Mouse (Mus musculus) midbrain, embryonic 11.5 days (tissue): ENCODE results near the gene Cp. TPM values are rescaled to one million over a fixed set of nuclear protein-coding genes. Genes with fewer than 3 reads are reported as not detected.
A peak's percentile ranks its signal among the peaks of the same experiment; 100 is the strongest.
"Not testable (repeated sequence)": the region's sequence is repeated elsewhere in the genome, so short reads cannot be mapped to it uniquely, and the experiment has no call there.

Source experiments
- ATAC-seq: fragments of 200-750 bp; cut with Nextera tagmentation; 2 replicates; pipeline ENCODE4 v1.8.0; 2017; ENCODE audit warnings: moderate TSS enrichment, moderate library complexity; ENCODE audit not compliant: low FRiP score
- DNase-seq: peaks from one replicate; pipeline ENCODE4 v3.0.0; 2015; ENCODE audit warnings: low spot score; ENCODE audit errors: missing footprints
- H3K27ac ChIP-seq: fragments of 300-500 bp; sonication (generic); 2 replicates; pipeline ENCODE4 v1.5.1; 2014; ENCODE audit warnings: low read depth, low read length
- H3K27me3 ChIP-seq: fragments of 300-500 bp; sonication (generic); 2 replicates; pipeline ENCODE4 v1.6.1; 2014; ENCODE audit warnings: mild to moderate bottlenecking, low read length, moderate library complexity, mixed read lengths; ENCODE audit not compliant: control insufficient read depth, insufficient read depth
- H3K36me3 ChIP-seq: fragments of 300-500 bp; sonication (generic); 2 replicates; pipeline ENCODE4 v1.6.1; 2014; ENCODE audit warnings: mild to moderate bottlenecking, low read length, moderate library complexity, mixed read lengths; ENCODE audit not compliant: control insufficient read depth, insufficient read depth
- H3K4me1 ChIP-seq: fragments of 300-500 bp; sonication (generic); 2 replicates; pipeline ENCODE4 v1.6.1; 2014; ENCODE audit warnings: low read length; ENCODE audit not compliant: control insufficient read depth, insufficient read depth
- H3K4me2 ChIP-seq: fragments of 300-500 bp; sonication (generic); 2 replicates; pipeline ENCODE4 v1.6.1; 2014; ENCODE audit warnings: mild to moderate bottlenecking, moderate library complexity
- H3K4me3 ChIP-seq: fragments of 300-500 bp; sonication (generic); 2 replicates; pipeline ENCODE4 v1.5.1; 2014; ENCODE audit warnings: low read depth, low read length
- H3K9ac ChIP-seq: fragments of 300-500 bp; sonication (generic); 2 replicates; pipeline ENCODE4 v1.6.1; 2014; ENCODE audit warnings: low read length
- H3K9me3 ChIP-seq: fragments of 300-500 bp; sonication (generic); 2 replicates; pipeline ENCODE4 v1.6.1; 2016; ENCODE audit warnings: low read length; ENCODE audit not compliant: control insufficient read depth
- WGBS: fragments of 180-500 bp; shearing (Covaris S2); extraction: QIAGEN DNeasy Blood & Tissue Kit; methylation state at CpG from one replicate; pipeline ENCODE4 v1.1.7; 2014; 5-methylcytosine and 5-hydroxymethylcytosine counted together
- polyA plus RNA-seq: library from polyadenylated mRNA; unstranded; fragments of >200 nt; fragmentation: Nextera tagmentation; extraction: Ambion mirVana; gene quantifications from 2 replicates; pipeline ENCODE4 v1.2.1, GENCODE M21; 2014

The Cp gene
- polyA plus RNA-seq, 1 experiment from 2014 or later, result 8.1 TPM

DNA sequence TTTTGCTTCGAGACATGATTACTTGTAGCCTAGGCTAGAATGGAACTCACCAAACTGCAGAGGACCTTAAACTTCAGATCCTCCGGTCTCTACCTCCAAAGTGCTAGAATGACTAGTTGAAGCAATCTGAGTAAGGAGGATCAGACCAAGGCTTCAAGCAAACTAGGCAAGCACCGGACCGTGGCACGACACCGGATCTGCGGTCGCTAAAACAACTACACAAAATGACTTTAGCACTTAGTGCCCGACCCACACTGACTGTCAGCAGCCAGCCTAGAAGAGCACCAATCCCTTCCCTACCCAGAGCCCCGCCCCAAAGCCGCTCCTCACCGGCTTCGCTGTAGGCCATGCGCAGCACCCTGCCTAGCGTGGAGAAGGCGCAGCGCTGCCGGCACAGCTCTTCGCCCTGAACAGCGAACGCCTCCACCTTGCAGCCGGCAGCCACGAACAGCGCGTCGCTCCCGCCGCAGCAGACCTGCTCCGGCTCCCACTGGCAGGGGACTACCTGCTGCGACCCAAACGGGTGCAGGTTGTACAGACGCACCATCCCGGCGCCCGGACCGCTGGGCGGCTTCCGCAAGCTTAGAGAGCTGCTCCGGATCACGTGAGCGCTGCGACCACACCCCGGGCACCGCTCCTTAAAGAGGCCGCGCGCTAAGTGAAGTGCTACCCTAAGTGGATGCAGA lies 78.0 kb downstream of the Cp start, which contains the start of gene Hps3:
Gene Hps3 (minus strand): TSS at position 597 of the 686 bp plus-strand sequence.
- Histone ChIP-seq H3K27me3 (no peaks in the 10 kb centered on the region), H3K4me1 (peaks cover 9% of the 10 kb centered on the region), H3K36me3 (no peaks in the 10 kb centered on the region), H3K4me3 (peak within 1 kb of the TSS; percentile 55), H3K4me2 (peak within 1 kb of the TSS; percentile 77), H3K27ac (no peak within 1 kb of the TSS; the same call in 1 of the 2 replicates), H3K9me3 (no peaks in the 10 kb centered on the region), H3K9ac (peak within 1 kb of the TSS; percentile 61)
- ATAC-seq (peak; percentile 100), DNase-seq (peak; percentile 97)
- WGBS, result under 1% methylated on average over 47 of the region's 47 CpGs

GRCm38 (mm10) chr3:20036069-20036468 lies 79.2 kb downstream of the Cp start:
- WGBS, result 81% methylated on average over 4 of the region's 4 CpGs
- no peak for ATAC-seq

GRCm38 (mm10) chr3:20041461-20041860 lies 84.6 kb downstream of the Cp start:
- not testable (repeated sequence) for H3K27me3 ChIP-seq, ATAC-seq
- WGBS, result 89% methylated on average over 7 of the region's 7 CpGs

More at GRCm38 (mm10) chr3:20036069-20036468, 79.2 kb downstream of the Cp start:
- Histone ChIP-seq H3K9me3 (no peaks in the 10 kb centered on the region), H3K27ac (no peak overlapping the region), H3K9ac (no peak overlapping the region), H3K27me3 (no peaks in the 10 kb centered on the region), H3K4me3 (no peak overlapping the region), H3K4me2 (no peak overlapping the region), H3K36me3 (no peaks in the 10 kb centered on the region), H3K4me1 (peaks cover 9% of the 10 kb centered on the region)
- peak; percentile 57 for DNase-seq

DNA sequence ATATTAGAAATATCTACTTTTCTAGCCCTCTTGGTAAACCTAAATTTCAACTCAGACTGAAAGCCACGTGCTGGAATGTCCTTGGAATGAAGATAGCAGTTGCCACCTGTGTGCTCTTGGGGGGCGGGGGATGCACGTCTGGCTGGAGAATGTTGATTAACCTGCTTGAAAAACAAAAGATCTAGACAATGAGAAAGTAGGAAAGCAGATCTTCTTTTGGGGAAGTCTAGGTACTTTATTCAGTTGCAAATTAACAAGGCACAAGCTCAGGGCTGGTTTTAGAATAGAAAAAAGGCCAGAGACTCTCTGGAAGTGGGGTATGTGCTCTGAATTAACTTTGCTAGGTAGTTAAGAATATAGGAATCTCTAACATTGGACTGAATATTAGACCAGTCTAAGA lies 87.9 kb downstream of the Cp start:
- not testable (repeated sequence) for ATAC-seq, H3K4me2 ChIP-seq, H3K4me3 ChIP-seq, H3K27me3 ChIP-seq, DNase-seq, H3K9me3 ChIP-seq, H3K27ac ChIP-seq, H3K4me1 ChIP-seq, H3K36me3 ChIP-seq, H3K9ac ChIP-seq
- 58% methylated on average over 3 of the region's 3 CpGs for WGBS

More at GRCm38 (mm10) chr3:20041461-20041860, 84.6 kb downstream of the Cp start:
- not testable (repeated sequence) for H3K4me2 ChIP-seq, H3K9me3 ChIP-seq, H3K27ac ChIP-seq, H3K4me3 ChIP-seq, H3K36me3 ChIP-seq, H3K9ac ChIP-seq, H3K4me1 ChIP-seq, DNase-seq

GRCm38 (mm10) chr3:20057306-20058196 lies 100.7 kb downstream of the Cp start, which contains the start of gene Hltf:
TSS of gene Hltf (plus strand) at chr3:20057811.
- H3K4me1 ChIP-seq, result peaks cover 6% of the 10 kb centered on the region
- no peaks in the 10 kb centered on the region for H3K9me3 ChIP-seq
- peak within 1 kb of the TSS; percentile 56 for H3K4me2 ChIP-seq
- ATAC-seq (peak; percentile 100), DNase-seq (peak; percentile 99)
- H3K9ac ChIP-seq, result peak within 1 kb of the TSS; percentile 77
- 0 out of 2 replicates have a peak, but pooled peaks cover 2% of the 10 kb centered on the region for H3K36me3 ChIP-seq
- H3K4me3 ChIP-seq, result peak within 1 kb of the TSS; percentile 76
- H3K27ac ChIP-seq, result peak within 1 kb of the TSS; percentile 68
- no peaks in the 10 kb centered on the region for H3K27me3 ChIP-seq
- under 1% methylated on average over 48 of the region's 54 CpGs for WGBS

- peak overlapping the region; percentile 77 for H3K9ac ChIP-seq
- H3K4me2 ChIP-seq, result peak overlapping the region; percentile 56
- no peak overlapping the region for H3K27ac ChIP-seq
- H3K27me3 ChIP-seq, result no peaks in the 10 kb centered on the region
- ATAC-seq, result no peak
- WGBS, result 3% methylated on average over 7 of the region's 9 CpGs
- H3K4me1 ChIP-seq, result peaks cover 6% of the 10 kb centered on the region
- no peaks in the 10 kb centered on the region for H3K9me3 ChIP-seq
- DNase-seq, result peak; percentile 87
- 0 out of 2 replicates have a peak, but pooled peaks cover 2% of the 10 kb centered on the region for H3K36me3 ChIP-seq
- peak overlapping the region; percentile 76 for H3K4me3 ChIP-seq
Observed at GRCm38 (mm10) chr3:20058197-20058541, 101.3 kb downstream of the Cp start.

Other genes with a start within 250 kb of the Cp start
- 12.1 TPM in 2 replicates for gene Hps3, start 78.3 kb downstream of the Cp start, polyA plus RNA-seq
- gene Hltf, start 100.8 kb downstream of the Cp start, polyA plus RNA-seq, result 20.1 and 27.5 TPM in 2 replicates
- gene Gyg, start 198.3 kb downstream of the Cp start, polyA plus RNA-seq, result 32.7 and 33.0 TPM in 2 replicates